Mouse (Mus musculus): Measurements from ENCODE around the gene Slc6a20a.

GRCm38 (mm10) chr9:123658981-123659380, 19.7 kb downstream of the Slc6a20a start:
- TF ChIP-seq CTCF (IDR thresholded peaks at IDR 0.05; ENCODE audit: low read depth), result 0 out of 2 replicates have a peak, but pooled peaks have one; percentile 13
- TF ChIP-seq EP300 (IDR thresholded peaks at IDR 0.05; ENCODE audit: low read depth), result no peak

All from liver, embryonic 14.5 days (tissue).